Mouse (Mus musculus): Measurements from ENCODE around the gene Orc3.

GRCm38 (mm10) chr4:34529379-34529778, 85.4 kb downstream of the Orc3 start:
- TF ChIP-seq CTCF (IDR thresholded peaks at IDR 0.05) (no peak), POLR2A (IDR thresholded peaks at IDR 0.05; ENCODE audit: insufficient read depth, low read depth, low read length) (no peak)
